Mouse (Mus musculus) granulocyte monocyte progenitor cell, adult 5-6 weeks (primary cell): ENCODE results near the gene Vmn1r11. TPM values are rescaled to one million over a fixed set of nuclear protein-coding genes. Genes with fewer than 3 reads are reported as not detected.

Experiments
- ATAC-seq: replicated peaks from 2 replicates; pipeline ENCODE4 v1.8.0; 2016; ENCODE audit warnings: mild to moderate bottlenecking, moderate TSS enrichment, inconsistent platforms; ENCODE audit not compliant: poor library complexity, severe bottlenecking
- total RNA-seq, 2 experiments: library from RNA; stranded (forward) in 1 of 2; stranded (reverse) in 1 of 2; fragments of 200-712, 200-1000 nt in 1 of 2; fragments of >200 nt in 1 of 2; fragmentation: Nextera tagmentation in 1 of 2; gene quantifications; 2 replicates each; pipeline ENCODE4 v1.2.3; 2014 to 2017

Vmn1r11 gene
- total RNA-seq (2014; fragmentation: Nextera tagmentation) = not detected in 2 replicates
- not detected in 2 replicates for total RNA-seq (2017)

- no peak for ATAC-seq
Observed at GRCm38 (mm10) chr6:57133155-57133554, at the start of gene Vmn1r11. Vmn1r11 (plus strand) TSS chr6:57133455.

GRCm38 (mm10) chr6:57106358-57106757 lies 26.9 kb upstream of the Vmn1r11 start:
- ATAC-seq = peak; percentile 59

GRCm38 (mm10) chr6:57109154-57109553 lies 24.1 kb upstream of the Vmn1r11 start, which contains the start of gene Vmn1r10:
Vmn1r10 (plus strand) TSS chr6:57109454.
- no peak for ATAC-seq

GRCm38 (mm10) chr6:57156619-57157018 lies 23.4 kb downstream of the Vmn1r11 start, which contains the start of gene Vmn1r12:
Vmn1r12 (plus strand) TSS chr6:57156919.
- ATAC-seq = no peak

Other genes with a start within 250 kb of the Vmn1r11 start
- 62.8 and 82.7 TPM in 2 replicates for gene Nt5c3, start 209.5 kb upstream of the Vmn1r11 start, total RNA-seq (2014; fragmentation: Nextera tagmentation)
- gene Nt5c3, start 209.5 kb upstream of the Vmn1r11 start, total RNA-seq (2017) = 48.6 and 64.3 TPM in 2 replicates
- 0.92 TPM in 1 of 2 replicates, not detected in the other for gene Vmn1r4, start 209.4 kb upstream of the Vmn1r11 start, total RNA-seq (2014; fragmentation: Nextera tagmentation)
- 0.98 and 1.6 TPM in 2 replicates for gene Vmn1r4, start 209.4 kb upstream of the Vmn1r11 start, total RNA-seq (2017)
- gene Vmn1r5, start 163.2 kb upstream of the Vmn1r11 start, total RNA-seq (2014; fragmentation: Nextera tagmentation) = not detected in 2 replicates
- not detected in 2 replicates for gene Vmn1r5, start 163.2 kb upstream of the Vmn1r11 start, total RNA-seq (2017)
- 1.8 TPM in 1 of 2 replicates, not detected in the other for gene Vmn1r6, start 136.2 kb upstream of the Vmn1r11 start, total RNA-seq (2014; fragmentation: Nextera tagmentation)
- not detected in 2 replicates for gene Vmn1r6, start 136.2 kb upstream of the Vmn1r11 start, total RNA-seq (2017)
- gene Vmn1r7, start 108.1 kb upstream of the Vmn1r11 start, total RNA-seq (2014; fragmentation: Nextera tagmentation) = not detected in 2 replicates
- not detected in 2 replicates for gene Vmn1r7, start 108.1 kb upstream of the Vmn1r11 start, total RNA-seq (2017)
- not detected in 2 replicates for gene Vmn1r8, start 101.2 kb upstream of the Vmn1r11 start, total RNA-seq (2014; fragmentation: Nextera tagmentation)
- not detected in 2 replicates for gene Vmn1r8, start 101.2 kb upstream of the Vmn1r11 start, total RNA-seq (2017)
- gene Vmn1r9, start 66.7 kb upstream of the Vmn1r11 start, total RNA-seq (2014; fragmentation: Nextera tagmentation) = not detected in 2 replicates
- not detected in 2 replicates for gene Vmn1r9, start 66.7 kb upstream of the Vmn1r11 start, total RNA-seq (2017)
- not detected in 2 replicates for gene Vmn1r10, start 24.0 kb upstream of the Vmn1r11 start, total RNA-seq (2014; fragmentation: Nextera tagmentation)
- gene Vmn1r10, start 24.0 kb upstream of the Vmn1r11 start, total RNA-seq (2017) = not detected in 2 replicates
- not detected in 2 replicates for gene Vmn1r12, start 23.5 kb downstream of the Vmn1r11 start, total RNA-seq (2014; fragmentation: Nextera tagmentation)
- not detected in 2 replicates for gene Vmn1r12, start 23.5 kb downstream of the Vmn1r11 start, total RNA-seq (2017)
- not detected in 2 replicates for gene Vmn1r13, start 69.8 kb downstream of the Vmn1r11 start, total RNA-seq (2014; fragmentation: Nextera tagmentation)
- not detected in 2 replicates for gene Vmn1r13, start 69.8 kb downstream of the Vmn1r11 start, total RNA-seq (2017)
- gene Vmn1r14, start 98.2 kb downstream of the Vmn1r11 start, total RNA-seq (2014; fragmentation: Nextera tagmentation) = not detected in 2 replicates
- not detected in 2 replicates for gene Vmn1r14, start 98.2 kb downstream of the Vmn1r11 start, total RNA-seq (2017)
- not detected in 2 replicates for gene Vmn1r15, start 124.5 kb downstream of the Vmn1r11 start, total RNA-seq (2014; fragmentation: Nextera tagmentation)
- not detected in 2 replicates for gene Vmn1r15, start 124.5 kb downstream of the Vmn1r11 start, total RNA-seq (2017)
- gene Vmn1r16, start 196.0 kb downstream of the Vmn1r11 start, total RNA-seq (2014; fragmentation: Nextera tagmentation) = not detected in 2 replicates
- not detected in 2 replicates for gene Vmn1r16, start 196.0 kb downstream of the Vmn1r11 start, total RNA-seq (2017)
- not detected in 2 replicates for gene Vmn1r17, start 230.3 kb downstream of the Vmn1r11 start, total RNA-seq (2014; fragmentation: Nextera tagmentation)
- gene Vmn1r17, start 230.3 kb downstream of the Vmn1r11 start, total RNA-seq (2017) = not detected in 2 replicates